Mouse (Mus musculus) kidney, postnatal 14 days (tissue): ENCODE results near the gene Olig2.
A peak's percentile ranks its signal among the peaks of the same experiment; 100 is the strongest.
"Not testable (repeated sequence)": the region's sequence is repeated elsewhere in the genome, so short reads cannot be mapped to it uniquely, and the experiment has no call there.

Source experiments
- DNase-seq: peaks from one replicate; pipeline ENCODE4 v3.0.0; 2022; ENCODE audit warnings: mixed read lengths

Gene Olig2

GRCm38 (mm10) chr16:91226883-91227759 lies 1.9 kb downstream of the Olig2 start:
- no peak for DNase-seq

GRCm38 (mm10) chr16:91227760-91228043 lies 2.4 kb downstream of the Olig2 start:
- DNase-seq, result no peak

- no peak for DNase-seq
These were observed 3.2 kb downstream of the Olig2 start for GRCm38 (mm10) chr16:91228238-91229071.

DNA sequence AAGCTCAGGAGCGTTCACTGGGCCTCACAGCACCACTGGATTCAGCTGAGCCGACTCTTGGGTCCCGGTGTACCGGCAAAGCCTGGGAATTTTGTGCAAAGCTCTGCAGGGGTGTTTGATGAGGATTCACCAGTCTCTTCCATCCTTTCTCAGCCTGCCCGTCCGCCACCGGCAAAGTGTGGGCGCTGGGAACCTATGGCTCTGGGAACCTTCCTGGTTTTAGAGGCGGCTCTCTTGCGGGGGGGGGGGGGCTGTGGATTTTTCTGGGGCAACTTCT lies 3.8 kb downstream of the Olig2 start:
- DNase-seq, result no peak

GRCm38 (mm10) chr16:91229643-91230042 lies 4.4 kb downstream of the Olig2 start:
- DNase-seq, result no peak

DNA sequence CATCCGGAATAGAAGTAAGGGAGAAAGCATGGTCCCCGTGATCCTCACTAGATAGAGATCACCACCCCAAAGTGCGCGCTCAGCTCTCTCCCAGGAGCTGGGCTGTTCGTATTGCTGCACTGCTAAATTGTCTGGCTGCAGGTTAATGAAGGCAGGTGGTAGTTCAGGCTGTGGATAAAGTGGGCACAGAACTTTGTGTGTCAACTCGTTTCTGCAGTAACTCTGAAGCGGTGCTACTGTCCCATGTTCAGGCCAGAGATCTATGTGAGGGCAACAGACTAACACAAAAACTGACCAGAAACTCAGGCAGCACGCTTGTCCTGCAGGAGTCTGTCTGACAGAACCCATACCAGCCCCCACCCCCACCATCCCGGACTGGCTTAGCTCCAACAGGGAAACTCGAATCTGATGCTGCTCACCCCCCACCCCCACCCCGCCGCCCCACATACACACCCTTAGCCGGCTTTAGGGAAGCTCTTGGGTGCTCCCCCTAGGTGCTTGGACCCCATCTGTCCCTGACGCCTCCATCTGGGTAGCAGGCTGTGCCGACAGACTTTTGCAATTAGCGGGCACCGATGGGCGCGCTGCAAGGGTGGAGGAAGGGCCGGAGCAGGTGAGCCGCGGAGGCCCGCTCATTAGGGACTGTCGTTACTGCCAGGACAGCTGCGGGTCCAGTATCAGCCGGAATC lies 6.7 kb downstream of the Olig2 start:
- no peak for DNase-seq

- DNase-seq, result no peak
These were observed 7.4 kb downstream of the Olig2 start for GRCm38 (mm10) chr16:91232470-91233240.

GRCm38 (mm10) chr16:91233241-91233944 lies 8.1 kb downstream of the Olig2 start:
- DNase-seq, result no peak

DNA sequence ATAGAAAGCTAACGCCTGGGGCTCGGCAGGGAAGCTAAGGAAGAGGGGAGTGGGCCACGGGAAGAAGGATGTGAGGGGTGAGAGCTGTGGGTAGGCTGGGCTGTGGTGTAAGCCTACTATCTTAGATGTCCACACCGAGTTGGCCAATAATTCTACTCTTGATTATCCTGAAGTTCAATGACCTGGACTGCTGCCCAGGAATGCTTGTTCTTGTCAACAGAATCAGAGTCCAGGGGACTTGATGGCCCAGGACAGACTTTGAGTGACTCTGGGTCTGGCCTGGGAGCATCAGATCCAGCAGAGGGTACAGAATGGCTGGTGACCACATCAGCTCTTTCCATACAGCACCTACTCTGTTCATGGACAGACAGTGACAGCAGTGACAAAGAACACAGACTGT lies 13.8 kb downstream of the Olig2 start:
- DNase-seq, result no peak

DNA sequence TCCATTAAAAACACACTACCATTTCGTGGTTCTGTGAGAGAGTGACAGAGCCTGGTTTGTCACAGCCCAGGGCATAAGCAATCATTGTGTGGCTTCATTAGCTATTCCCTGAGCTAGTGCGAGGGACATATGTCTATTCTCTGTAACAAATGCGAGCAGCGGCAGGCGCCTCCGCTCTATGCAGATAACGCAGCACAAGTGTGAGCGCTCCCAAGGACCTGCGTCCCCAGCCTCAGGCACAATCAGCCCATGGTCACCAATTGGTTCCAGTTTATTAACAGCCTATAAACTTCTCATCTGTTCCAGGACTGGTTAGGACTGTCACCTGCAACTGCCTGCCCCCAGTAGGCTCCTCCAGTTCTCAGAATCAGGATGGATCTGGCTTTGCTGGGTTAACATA lies 21.0 kb downstream of the Olig2 start:
- no peak for DNase-seq

- DNase-seq, result not testable (repeated sequence)
These were observed 30.3 kb downstream of the Olig2 start for GRCm38 (mm10) chr16:91255419-91256164.

GRCm38 (mm10) chr16:91258956-91259355 lies 33.7 kb downstream of the Olig2 start:
- no peak for DNase-seq

- DNase-seq, result no peak
These were observed 35.6 kb downstream of the Olig2 start for GRCm38 (mm10) chr16:91260861-91261260.

GRCm38 (mm10) chr16:91262467-91263220 lies 37.4 kb downstream of the Olig2 start:
- no peak for DNase-seq

- DNase-seq, result no peak
These were observed 40.7 kb downstream of the Olig2 start for GRCm38 (mm10) chr16:91265972-91266371.

DNA sequence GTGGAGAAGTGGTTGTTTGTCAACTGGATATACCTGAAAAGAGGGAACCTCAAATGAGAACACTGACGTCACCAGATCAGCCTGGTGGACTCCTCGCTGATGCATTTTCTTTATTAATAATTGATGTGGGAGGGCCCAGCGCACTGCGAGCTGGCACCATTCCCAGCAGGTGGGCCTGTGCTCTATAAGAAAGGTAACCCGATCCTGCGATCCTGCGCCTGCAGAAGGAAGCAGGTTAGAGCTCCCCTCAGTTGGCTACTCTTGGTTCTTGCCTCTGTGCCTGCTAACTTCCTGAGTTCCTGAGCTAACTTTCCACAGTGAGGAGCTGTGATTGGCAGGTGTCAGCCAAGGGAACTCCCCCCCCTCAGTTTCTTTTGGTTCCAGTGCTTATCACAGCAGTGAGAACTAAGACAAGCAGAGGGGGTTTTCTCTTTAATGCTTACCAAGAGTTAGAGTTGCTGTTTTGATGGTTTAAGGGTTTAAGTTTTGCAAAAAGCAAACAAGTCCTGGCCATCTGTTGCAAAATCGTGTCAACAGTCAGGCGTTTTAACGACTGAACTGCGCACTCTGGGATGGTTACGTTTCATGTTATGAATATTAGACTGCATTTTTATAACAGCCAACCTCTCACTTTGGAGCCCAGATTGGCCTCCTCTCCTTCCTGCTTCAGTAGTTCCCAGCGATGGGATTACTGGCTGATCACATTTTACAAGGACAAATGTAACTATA lies 43.6 kb downstream of the Olig2 start:
- DNase-seq, result no peak

- DNase-seq, result peak; percentile 34
These were observed 44.4 kb downstream of the Olig2 start, which contains the start of gene Olig1 for GRCm38 (mm10) chr16:91269468-91270211. Gene Olig1, plus strand, starts transcription at chr16:91269772.

DNA sequence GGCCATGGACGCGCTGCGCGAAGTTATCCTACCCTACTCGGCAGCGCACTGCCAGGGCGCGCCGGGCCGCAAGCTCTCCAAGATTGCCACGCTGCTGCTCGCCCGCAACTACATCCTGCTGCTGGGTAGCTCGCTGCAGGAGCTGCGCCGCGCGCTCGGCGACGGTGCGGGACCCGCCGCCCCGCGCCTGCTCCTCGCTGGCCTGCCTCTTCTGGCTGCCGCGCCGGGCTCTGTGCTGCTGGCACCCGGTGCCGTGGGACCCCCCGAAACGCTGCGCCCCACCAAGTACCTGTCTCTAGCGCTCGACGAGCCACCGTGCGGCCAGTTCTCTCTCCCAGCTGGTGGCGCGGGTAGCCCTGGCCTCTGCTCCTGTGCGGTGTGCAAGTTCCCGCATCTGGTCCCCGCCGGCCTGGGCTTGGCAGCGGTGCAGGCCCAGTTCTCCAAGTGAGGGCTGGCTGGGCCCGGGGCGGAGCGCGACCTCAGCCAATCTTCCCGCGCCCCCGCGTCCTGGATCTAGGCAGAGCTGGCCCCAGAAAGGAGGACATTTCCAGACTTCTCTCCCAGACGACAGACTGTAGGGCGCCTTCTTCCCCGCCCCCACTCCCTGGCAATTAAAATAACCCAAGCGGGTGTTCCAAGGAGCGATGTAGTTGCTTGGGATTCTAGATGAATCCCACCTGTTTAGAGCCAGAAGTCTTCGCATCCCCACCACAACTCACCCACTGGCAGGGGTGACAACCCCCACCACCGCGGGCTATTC lies 45.1 kb downstream of the Olig2 start:
- peak; percentile 4 for DNase-seq
